Mouse (Mus musculus) ovary, adult 18-20 months (tissue): ENCODE measurements around the gene Atp8a2.
"Not testable (repeated sequence)": the region's sequence is repeated elsewhere in the genome, so short reads cannot be mapped to it uniquely, and the experiment has no call there.

ENCODE experiments used
- DNase-seq: peaks from one replicate; pipeline ENCODE4 v3.0.0; 2022; ENCODE audit warnings: low spot score, mixed read lengths

Gene Atp8a2

DNA sequence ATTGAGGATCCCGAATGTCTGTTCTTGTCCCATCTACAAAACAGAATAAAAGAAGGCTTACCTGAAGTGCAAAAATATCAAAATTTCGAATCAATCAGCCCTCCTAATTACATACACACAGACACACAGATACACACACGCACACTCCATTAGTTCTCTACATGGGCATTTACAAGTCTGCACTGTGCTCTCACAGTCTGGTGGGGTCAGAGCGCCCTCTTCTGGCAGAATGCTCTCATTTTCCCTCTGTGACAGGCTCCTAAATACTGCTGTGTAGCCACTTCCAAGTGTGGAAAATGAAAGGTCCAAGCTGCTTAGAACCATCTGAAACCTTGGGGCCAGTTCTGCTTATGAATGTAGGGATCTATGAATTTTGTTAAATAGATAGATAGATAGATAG is 181.1 kb downstream of the Atp8a2 start:
- peak; percentile 35 for DNase-seq

DNA sequence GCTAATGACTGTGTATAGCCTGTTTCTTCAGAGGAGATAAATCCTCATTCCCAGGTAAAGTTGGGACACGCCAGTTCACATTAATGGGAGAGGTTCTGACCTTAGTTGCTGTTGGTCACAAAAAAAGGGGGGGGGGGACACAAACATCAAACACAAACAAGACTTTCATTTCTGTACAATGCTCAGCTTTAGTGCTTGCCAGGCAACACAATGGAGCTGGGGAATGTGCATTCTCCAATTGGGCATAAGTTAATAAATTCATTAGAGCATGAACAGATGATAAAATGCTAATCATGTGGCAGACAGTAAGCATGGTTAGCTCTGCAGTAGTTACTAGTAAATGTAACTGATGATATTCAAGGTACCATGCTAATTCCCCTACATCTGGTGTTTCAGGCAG is 195.2 kb downstream of the Atp8a2 start:
- no peak for DNase-seq

DNA sequence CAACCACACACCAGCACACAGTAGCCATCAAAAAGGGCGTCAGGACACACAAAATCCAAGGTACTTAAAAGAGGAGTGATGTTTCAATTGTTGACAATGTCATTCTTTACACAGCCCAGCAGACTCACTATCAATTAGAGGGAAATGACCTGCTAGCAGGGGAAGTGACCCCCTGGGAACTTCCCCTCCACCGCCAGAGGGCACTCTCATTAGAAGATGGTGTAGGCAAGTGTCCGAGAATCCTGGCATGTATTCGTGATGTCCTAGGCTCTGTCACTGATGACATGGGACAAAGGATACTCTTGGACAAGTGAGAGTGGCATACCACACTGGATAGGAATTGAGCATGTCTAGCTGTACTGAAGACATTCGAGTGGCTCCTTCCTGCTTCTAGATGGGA is 208.1 kb downstream of the Atp8a2 start:
- no peak for DNase-seq

DNA sequence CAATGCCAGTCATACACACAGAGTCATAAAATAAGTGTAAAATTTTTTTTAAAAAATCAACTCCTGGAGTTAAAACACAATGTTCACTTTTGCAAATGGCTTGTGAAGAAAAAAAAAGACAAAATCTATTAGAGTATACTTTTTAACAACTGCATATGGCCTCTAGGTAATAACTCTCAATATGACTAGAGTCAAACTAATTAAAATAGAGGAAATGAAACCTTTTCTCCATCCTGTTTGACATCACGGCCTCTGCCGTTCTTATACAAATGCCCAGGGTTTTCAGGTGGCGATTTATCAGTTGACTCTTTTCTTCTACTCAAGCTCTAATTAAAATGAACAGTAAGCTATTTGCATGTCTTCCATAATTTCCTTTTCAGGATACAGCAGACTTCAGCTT is 209.0 kb downstream of the Atp8a2 start:
- DNase-seq: no peak

DNA sequence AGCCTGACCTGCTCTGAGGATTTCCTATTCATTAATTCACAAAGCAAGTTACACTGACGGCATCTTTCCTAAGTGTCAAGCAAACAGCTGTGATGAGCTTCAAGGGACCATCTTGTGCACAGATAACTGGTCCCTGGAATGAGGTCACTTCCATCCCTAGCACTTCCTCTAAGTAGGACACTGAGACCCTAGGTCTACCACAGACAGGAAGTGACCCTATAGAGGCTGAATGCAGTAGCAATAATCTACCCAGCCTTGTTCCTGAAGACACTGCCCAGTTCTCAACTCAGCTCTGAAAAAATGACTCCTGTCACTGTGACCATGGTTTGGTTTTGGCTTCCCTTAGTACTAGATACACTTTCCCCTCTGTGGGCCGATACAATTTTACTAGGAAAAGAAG is 219.0 kb downstream of the Atp8a2 start:
- no peak for DNase-seq

DNA sequence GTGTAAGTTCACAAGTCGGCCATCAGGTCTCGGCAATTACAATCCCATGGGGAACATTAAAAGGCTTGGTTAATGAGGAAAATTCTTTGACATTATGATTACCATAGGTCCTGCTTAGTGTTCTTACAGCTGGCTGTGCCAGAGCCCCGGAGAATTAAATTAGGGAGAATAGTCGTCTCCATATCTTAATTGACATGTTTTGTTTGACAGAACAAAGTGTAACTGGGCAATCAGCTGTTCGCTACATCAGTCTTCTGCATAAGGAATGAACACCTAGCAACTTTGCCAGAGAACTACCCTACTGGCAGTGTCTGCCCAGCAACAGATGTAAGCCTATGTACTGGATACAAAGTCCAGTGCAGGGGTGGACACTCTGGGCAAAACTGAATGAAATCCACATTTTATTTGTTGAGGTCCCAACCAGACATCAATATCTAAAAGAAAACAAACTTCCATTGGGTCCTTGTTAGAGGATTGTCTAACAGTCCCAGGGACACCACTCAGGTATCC is 225.7 kb downstream of the Atp8a2 start:
- DNase-seq: no peak

DNA sequence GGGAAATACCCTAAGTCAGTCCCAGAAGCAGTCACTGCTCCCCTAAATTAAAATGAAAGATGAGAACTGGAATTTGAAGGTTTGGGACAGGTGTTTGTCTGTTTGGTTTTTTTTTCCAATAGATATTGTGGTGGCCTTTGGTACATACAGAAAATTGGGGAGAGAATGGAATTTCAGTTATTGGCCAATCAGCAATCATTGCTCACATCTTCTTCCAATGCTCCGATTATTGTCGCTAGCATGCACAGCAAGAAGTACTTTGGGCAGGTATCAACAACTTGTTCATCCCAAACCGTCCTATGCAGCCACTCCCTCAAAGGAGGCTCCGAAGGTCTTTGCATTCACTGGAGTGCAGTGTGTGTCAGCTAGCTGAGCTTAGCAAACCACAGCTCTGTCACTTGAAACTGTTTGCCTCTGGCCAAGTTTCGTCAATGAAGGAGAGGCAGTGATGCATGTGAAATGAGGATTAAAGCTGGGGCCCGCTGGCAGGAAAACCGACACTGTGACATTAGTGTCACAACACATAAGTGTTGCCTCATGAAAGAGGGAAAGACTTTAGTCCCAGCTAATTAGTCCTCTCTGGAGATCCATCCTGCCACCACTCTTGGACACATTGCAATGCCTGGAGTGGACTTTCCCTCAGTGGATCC is 227.4 kb downstream of the Atp8a2 start:
- no peak for DNase-seq

DNA sequence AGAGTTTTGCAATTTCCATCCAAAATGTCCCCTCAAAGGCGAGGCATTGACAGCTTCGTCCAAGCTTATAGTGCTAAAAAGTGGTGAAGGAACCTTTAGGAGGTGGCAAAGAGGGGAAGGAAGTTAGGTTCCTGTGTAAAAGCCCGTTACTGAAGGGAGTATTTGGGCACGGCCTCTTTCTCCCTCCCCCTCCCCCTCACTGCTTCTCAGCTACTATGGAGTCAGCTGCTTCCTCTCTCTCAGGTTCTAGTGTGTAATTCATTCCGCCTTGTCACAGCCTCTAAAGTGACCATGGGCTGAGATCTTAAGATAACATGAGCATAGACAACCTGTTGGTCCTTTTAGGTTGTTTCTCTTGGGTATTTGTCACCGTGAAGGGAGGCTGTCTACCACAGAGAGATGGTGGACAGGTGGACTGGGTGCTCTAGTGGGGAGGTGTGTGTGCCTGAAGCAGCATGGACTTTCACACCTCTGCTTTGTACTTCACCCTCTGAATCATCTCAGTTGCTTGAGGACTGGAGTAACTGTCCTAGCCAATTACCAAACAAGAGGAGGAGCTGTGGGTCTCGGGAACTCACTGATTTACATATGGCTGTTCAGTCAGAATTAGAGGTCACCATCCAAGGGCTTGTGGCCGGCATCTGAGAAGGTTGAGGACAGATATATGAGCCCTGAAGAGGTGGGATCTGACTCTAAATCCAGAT is 229.0 kb downstream of the Atp8a2 start:
- no peak for DNase-seq

DNA sequence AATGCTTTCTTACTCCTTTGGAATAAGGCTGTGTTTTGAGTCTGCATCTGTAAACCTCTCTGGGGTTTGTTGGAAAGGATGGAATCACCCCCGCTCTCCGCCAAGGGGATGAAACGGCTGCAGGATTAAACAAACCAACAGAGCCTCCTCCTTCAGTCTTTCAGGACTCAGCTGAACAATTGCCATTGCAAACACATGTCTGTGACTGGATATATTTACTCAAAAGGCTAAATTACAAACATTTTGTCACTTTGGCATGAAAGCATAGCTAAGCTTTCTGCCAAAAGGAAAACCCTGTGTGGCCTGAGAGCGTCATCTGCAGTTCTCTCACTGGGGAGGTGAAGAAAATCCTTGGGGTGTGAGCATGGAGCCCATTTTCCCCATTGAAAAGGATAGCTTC is 230.0 kb downstream of the Atp8a2 start:
- no peak for DNase-seq

DNA sequence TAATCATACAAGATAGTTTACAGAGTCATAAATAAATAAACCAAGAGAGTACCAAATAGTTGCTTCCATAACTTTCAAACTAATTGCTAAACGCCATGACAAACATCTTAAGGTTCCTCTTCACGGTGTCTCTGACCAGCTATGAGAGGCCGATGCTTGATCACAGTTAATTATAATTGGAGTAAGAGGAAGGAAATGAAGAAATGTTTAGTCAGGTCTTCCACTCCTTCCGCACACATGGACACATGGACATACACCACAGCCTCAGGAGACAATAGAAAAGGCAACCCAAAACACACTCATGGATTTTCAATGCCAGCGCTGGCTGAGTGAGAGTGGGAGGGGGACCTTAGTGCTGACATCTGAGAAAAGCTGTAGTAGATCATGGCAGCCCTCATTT is 232.4 kb downstream of the Atp8a2 start:
- DNase-seq: no peak

DNA sequence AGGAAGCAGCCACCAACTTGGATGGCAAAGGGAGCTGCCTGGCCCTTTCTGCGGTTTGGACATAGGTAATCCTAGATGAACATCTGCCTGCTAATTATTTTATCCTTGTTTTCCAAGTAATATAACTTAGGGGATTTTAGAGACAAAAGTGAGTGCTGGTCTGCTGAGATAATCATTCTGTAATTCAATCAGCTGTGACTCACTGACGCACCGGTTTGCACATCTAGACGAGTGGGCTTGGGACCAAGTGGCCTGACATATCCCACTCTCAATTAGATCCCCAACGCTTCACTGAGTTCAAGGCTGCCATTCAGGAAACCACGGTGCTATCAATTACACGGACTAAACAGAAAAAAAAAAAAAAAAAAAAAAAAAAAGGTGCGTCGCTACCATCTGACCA is 236.0 kb downstream of the Atp8a2 start:
- DNase-seq: no peak

DNA sequence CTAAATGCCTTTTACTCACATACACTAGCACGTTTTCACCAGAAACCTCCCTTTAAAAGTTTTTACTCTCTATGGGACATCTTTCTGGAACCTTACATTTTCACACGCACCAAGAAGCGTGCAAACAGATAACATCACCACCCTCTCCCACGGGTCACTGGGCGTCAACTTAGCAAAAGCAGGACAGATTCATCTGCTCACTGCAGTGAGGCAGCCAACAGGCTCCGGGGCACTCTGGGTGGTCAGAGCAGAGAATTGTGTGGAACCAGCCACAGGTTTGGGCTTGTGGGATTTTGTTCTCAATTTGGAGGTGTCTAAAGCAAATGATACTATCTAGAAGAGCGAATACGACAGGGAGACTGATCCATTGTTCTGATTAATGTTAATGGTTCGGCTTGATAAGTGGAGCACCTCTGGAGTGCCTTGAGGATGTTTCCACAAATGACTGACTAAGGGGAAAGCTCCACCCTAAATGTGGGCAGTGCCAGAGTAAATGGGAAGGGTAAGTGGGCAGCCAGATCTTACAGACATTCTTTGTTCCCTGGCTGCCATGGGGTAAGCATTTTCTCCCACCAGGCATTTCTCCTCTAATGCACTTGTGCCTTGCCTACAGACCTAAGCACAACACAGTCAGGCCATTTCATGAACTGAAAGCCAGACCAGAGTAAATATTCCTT is 236.6 kb downstream of the Atp8a2 start:
- no peak for DNase-seq

DNA sequence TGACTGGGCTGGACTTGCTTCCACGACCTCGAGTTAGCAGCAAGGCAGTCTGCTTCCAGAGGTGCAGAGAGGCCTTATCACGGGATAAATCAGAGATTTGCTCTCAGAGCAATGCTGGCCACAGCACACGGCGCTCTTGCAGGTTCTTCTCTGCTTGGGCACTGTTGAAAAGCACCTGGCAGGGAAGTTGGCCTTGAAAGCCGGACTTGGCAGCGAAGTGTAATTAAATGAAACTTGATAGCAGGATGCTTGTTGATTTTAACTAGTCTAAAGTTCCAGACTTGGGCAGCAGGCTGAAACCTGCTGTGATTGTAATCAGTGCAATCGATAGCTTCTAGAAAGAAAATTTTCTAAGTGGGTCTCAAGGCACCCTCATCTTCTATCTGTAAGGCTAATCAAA is 237.3 kb downstream of the Atp8a2 start:
- DNase-seq: no peak

DNA sequence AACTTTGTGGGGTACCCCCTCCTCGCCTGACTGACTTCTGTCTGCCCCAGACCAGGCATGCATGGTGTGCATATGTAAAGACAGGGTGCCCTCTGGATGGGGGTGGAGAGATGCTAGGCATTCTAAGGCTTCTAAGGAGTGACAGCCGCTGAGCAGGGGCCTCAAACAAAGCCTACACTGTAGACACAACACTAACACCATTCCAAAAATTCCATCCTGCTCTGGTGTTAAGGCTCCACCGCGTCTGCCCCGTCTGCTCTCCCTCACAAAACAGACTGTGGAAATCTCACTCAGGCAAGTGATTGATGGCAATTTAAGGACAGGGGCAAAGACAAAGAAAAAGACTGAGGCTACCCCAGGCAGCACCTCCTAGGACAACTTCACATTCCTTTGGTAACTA is 247.0 kb downstream of the Atp8a2 start:
- no peak for DNase-seq

DNA sequence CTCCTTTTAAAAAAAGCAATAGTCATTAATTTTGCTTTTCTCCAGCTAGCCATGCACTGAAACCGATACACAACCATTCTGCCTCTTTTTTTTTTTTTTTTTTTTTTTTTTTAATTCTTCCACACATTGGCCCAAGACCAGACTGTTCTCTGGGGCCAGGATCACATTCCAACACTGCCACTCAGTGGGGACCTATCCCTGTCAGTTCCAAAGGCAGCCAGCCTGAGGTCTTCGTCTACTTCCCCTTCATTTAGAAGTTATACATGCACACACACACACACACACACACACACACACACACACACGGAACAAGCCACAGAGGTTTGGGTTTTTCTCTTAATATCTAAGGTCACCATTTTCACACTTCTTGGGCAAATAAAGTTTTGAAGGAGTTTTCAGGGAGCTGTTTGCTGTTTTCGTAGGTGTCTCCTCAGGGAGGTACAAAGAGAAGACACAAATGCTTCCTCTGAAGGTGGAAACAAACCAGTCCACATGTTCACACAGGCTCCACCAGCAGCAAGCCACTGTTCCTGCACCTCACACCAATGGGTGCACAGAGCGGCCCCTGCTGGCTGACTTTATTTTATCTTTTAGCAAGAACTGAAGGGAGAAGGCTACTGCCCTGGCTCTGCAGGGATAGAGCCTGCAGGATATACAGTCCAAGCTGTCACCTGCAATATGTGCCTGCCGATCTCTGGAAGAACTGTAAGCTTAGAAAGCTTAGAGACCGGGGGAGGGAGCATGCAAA is 253.9 kb downstream of the Atp8a2 start:
- DNase-seq: peak; percentile 53

DNA sequence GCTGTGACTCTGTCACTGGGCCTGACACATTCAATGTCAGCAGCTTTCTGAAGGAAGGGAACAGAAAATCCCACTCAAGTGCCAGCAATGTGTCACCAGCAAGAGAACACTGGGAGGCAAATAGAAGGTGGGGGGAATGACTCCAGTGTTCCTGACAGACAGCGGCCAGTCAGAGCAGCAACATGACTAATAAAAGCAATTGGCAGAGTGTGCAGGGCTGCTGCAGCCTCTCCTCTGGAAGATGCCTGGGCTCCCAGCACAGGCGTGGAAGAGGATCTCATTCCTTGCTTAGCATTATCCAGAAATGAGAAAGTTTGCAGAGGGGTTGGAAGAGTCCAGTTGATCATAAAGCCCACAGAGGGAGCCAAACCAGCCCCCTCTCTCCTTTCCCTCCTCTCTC is 254.8 kb downstream of the Atp8a2 start:
- DNase-seq: no peak

DNA sequence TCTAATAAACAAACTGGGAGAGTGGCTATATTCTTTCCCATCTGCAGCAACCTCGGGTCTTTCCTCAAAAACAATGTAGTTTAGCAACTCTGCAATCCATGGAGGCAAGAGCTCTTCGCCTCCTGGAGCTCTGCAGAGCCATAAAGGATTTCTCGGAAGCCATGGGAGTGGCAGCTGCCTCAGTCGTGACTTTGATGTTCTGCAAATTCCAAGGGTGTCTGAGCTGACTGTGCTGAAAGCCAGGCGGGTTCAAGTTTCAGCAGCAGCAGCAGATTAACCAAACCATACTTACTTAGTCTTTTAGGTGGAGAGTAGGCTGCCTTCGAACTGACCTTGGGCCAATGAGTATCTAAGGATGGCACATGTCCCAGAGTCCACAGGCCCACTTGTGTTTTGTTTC is 264.6 kb downstream of the Atp8a2 start:
- no peak for DNase-seq

DNA sequence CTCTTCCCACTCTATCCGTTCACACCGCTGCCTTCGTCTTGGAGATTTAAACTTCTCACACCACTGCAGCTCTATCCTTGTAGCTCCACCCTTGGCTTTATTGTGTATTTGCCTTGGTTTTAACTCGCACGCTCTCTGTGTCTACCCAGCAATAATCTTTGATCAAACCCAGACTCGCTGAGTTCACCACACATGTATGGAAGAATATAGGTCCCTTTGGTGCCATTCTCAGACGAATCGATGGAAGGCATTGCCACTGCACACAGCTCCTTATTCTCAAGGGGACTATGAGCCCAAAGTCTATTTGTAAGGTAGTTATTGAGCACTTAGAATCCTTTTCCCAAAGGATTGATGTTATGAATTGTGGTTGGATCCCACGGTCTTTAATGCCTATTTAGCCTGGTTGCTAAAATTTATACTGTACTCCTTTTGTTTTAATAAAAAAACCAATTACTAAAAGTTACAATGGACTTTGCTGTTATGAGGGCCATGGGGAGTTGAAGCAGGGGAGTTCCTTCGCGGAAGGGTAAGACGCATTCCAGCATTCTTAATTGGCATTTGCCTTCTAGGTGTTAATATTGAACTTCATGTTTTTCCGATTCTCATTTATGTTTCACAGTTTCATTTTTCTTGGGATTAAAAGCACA is 265.4 kb downstream of the Atp8a2 start:
- DNase-seq: no peak

DNA sequence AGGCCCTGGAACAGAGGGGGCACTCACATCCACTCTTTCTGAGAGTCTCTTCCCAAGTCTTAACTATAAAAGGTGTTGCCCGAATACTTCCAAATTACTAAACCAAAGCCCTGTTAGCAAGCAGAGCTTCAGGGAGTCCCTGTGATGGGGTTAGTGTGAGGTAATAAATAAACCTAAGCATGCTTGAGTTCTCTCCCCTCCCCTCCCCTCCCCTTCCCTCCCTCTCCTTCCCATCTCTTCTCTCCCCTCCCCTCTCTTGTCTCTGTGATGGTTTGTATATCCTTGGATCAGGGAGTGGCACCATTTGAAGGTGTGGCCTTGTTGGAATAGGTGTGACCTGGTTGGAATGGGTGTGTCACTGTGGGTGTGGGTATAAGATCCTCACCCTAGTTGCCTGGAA is 267.8 kb downstream of the Atp8a2 start:
- not testable (repeated sequence) for DNase-seq

DNA sequence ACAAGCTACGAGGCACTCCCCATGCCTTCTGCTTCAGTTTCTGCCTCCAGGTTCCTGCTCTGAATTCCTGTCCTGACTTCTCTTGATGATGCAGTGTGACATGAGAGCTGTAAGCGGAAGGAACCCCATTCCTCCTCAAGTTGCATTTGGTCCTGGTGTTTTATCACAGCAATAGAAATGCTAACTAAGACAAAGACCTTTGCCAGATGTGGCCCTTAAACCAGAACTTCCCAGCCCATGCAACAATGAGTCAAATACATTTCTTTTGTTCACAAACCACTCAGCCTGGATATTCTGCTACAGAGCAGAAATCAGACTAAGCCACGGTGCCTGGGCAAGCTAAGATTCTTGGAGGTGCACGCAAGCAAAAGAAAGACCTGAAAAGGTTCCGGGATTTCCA is 268.2 kb downstream of the Atp8a2 start:
- DNase-seq: no peak

DNA sequence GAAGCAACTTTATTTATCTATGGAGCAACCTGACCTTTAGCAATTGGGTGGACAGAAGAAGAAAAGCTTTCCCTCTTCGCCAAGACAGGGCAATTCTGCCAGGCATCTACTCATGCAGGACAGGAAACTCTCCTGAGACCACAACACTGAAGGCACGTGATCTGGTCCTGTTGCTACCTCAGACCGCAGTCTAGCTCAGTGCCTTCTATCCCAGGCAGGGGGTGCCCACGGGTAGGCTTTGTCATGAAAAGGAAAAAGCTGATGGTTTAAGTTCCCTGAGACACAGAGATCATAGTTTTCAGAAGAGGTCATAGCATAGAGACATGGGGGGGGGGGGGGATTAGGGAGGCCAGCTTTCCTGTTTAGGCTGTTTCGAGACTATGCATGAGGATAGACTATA is 269.2 kb downstream of the Atp8a2 start:
- DNase-seq: no peak

DNA sequence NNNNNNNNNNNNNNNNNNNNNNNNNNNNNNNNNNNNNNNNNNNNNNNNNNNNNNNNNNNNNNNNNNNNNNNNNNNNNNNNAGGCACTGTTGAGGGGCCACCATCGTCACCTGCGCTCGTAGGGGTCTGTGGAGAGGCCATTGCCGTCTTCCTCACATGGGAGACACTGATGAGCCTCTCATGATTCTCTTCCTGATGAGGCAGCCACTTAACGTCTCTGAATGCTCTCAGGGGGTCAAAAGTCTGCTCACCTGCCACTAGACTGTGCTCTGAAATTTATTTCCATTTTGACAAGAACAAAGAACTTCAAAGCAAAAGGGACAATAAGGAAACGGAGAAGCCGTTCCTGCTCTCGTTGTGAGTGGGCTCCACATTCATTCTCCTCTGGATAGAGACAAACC is 277.1 kb downstream of the Atp8a2 start:
- no peak for DNase-seq
